Mouse (Mus musculus) stomach, embryonic 15.5 days (tissue): ENCODE measurements around the gene Wdfy2. TPM values are rescaled to one million over a fixed set of nuclear protein-coding genes. Genes with fewer than 3 reads are reported as not detected.

ENCODE experiments used
- ATAC-seq: fragments of 200-750 bp; cut with Nextera tagmentation; 2 replicates; pipeline ENCODE4 v1.8.0; 2017; ENCODE audit warnings: low read depth, moderate number of reproducible peaks, moderate TSS enrichment; ENCODE audit not compliant: insufficient read depth, low FRiP score
- H3K27ac ChIP-seq: fragments of 300-500 bp; sonication (generic); 2 replicates; pipeline ENCODE4 v1.5.1; 2015; ENCODE audit warnings: mild to moderate bottlenecking, inconsistent platforms
- H3K27me3 ChIP-seq: fragments of 300-500 bp; sonication (generic); replicated peaks from 2 replicates; pipeline ENCODE4 v1.6.1; 2015; ENCODE audit warnings: inconsistent platforms
- H3K36me3 ChIP-seq: fragments of 300-500 bp; sonication (generic); 2 replicates; pipeline ENCODE4 v1.6.1; 2015; ENCODE audit warnings: inconsistent platforms
- H3K4me1 ChIP-seq: fragments of 300-500 bp; sonication (generic); 2 replicates; pipeline ENCODE4 v1.6.1; 2015; ENCODE audit warnings: inconsistent platforms
- H3K4me2 ChIP-seq: fragments of 300-500 bp; sonication (generic); 2 replicates; pipeline ENCODE4 v1.6.1; 2015; ENCODE audit warnings: mild to moderate bottlenecking, inconsistent platforms
- H3K4me3 ChIP-seq: fragments of 300-500 bp; sonication (generic); replicated peaks from 2 replicates; pipeline ENCODE4 v1.5.1; 2015; ENCODE audit warnings: inconsistent platforms
- H3K9ac ChIP-seq: fragments of 300-500 bp; sonication (generic); 2 replicates; pipeline ENCODE4 v1.6.1; 2015; ENCODE audit warnings: inconsistent platforms
- H3K9me3 ChIP-seq: fragments of 300-500 bp; sonication (generic); 2 replicates; pipeline ENCODE4 v1.6.1; 2016; ENCODE audit warnings: inconsistent platforms
- WGBS: fragments of 180-500 bp; shearing (Covaris S2); methylation state at CpG from one replicate; pipeline ENCODE4 v1.1.7; 2015; 5-methylcytosine and 5-hydroxymethylcytosine counted together
- polyA plus RNA-seq: library from polyadenylated mRNA; unstranded; fragments of >200 nt; fragmentation: Nextera tagmentation; extraction: Ambion mirVana; gene quantifications from 2 replicates; pipeline ENCODE4 v1.2.1, GENCODE M21; 2015

Wdfy2 gene
- polyA plus RNA-seq = 5.0 and 5.3 TPM in 2 replicates

- no peaks in the 10 kb centered on the region for H3K9me3 ChIP-seq
- under 1% methylated on average over 49 of the region's 49 CpGs for WGBS
- H3K4me2 ChIP-seq = peak within 1 kb of the TSS; percentile 71
- no peaks in the 10 kb centered on the region for H3K27me3 ChIP-seq
- H3K4me3 ChIP-seq = peak within 1 kb of the TSS; percentile 79
- ATAC-seq = peak; percentile 16; the same call in 1 of the 2 replicates
- H3K9ac ChIP-seq = peak within 1 kb of the TSS; percentile 63
- peak within 1 kb of the TSS; percentile 68 for H3K27ac ChIP-seq
- no peaks in the 10 kb centered on the region for H3K4me1 ChIP-seq
- H3K36me3 ChIP-seq = 0 out of 2 replicates have a peak, but pooled peaks cover 3% of the 10 kb centered on the region
Measured at GRCm38 (mm10) chr14:62837641-62838252, at the start of gene Wdfy2. Gene Wdfy2, plus strand, starts transcription at chr14:62837678.

DNA sequence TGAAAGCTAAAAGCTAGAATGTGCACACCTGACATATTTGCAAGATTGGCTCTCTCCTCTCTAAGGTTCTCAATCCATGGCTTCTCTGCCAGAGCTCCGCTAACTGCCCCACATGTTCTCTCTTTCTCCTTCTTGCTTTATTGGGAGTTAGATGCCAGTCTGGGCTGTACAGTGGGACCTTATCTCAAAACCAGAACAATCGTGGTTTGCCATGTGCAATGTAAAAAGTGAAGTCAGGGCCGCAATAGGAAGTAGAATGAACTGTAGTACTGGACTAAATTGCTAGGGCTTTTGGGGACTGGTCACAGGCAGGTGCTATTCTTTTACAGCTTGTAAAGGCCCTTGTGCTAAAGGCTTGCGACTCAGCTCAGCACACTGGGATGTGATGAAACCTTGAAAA lies 48.2 kb upstream of the Wdfy2 start:
- no peaks in the 10 kb centered on the region for H3K4me1 ChIP-seq
- H3K9ac ChIP-seq = no peak overlapping the region
- ATAC-seq = no peak
- no peaks in the 10 kb centered on the region for H3K27me3 ChIP-seq
- no peak overlapping the region for H3K27ac ChIP-seq
- no peaks in the 10 kb centered on the region for H3K9me3 ChIP-seq
- no peak overlapping the region for H3K4me2 ChIP-seq
- 72% methylated on average over 4 of the region's 4 CpGs for WGBS
- H3K4me3 ChIP-seq = no peak overlapping the region
- H3K36me3 ChIP-seq = no peaks in the 10 kb centered on the region

GRCm38 (mm10) chr14:62795719-62796118 lies 41.8 kb upstream of the Wdfy2 start:
- ATAC-seq = no peak
- H3K27me3 ChIP-seq = no peaks in the 10 kb centered on the region
- H3K36me3 ChIP-seq = no peaks in the 10 kb centered on the region

DNA sequence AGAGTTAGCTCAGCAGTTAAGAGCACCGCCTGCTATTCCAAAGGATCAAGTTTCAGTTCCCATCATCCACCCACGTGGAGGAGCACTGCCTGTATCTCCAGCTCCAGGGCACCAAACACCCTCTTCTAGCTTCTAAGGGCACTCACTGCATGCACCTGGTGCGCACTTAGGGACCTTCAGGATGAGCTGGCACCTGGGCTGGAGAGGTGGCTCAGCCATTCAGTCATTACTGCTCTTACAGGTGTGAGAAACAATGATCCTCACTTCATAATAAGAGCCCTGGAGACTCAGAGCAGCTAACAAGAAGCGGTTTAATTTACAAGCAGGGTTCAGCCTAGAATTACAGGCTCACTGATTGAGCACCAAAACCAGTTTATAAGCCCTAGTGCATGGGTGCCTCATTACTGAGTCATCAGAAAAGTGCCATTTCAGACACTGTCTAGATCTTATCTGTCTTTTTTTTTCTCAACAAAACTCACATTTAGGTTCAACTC lies 38.8 kb upstream of the Wdfy2 start:
- H3K27ac ChIP-seq = no peak overlapping the region
- H3K4me2 ChIP-seq = peak overlapping the region; percentile 40
- ATAC-seq = no peak
- no peaks in the 10 kb centered on the region for H3K4me1 ChIP-seq
- no peak overlapping the region for H3K9ac ChIP-seq
- no peaks in the 10 kb centered on the region for H3K27me3 ChIP-seq
- no peaks in the 10 kb centered on the region for H3K36me3 ChIP-seq
- 5% methylated on average over 4 of the region's 4 CpGs for WGBS
- H3K4me3 ChIP-seq = no peak overlapping the region; the same call in 1 of the 2 replicates
- no peaks in the 10 kb centered on the region for H3K9me3 ChIP-seq

More at GRCm38 (mm10) chr14:62795719-62796118, 41.8 kb upstream of the Wdfy2 start:
- no peak overlapping the region for H3K4me3 ChIP-seq
- H3K4me1 ChIP-seq = no peaks in the 10 kb centered on the region
- no peak overlapping the region for H3K27ac ChIP-seq
- H3K4me2 ChIP-seq = no peak overlapping the region
- no peaks in the 10 kb centered on the region for H3K9me3 ChIP-seq
- no peak overlapping the region for H3K9ac ChIP-seq
- 45% methylated on average over 7 of the region's 7 CpGs for WGBS

GRCm38 (mm10) chr14:62800791-62801190 lies 36.7 kb upstream of the Wdfy2 start:
- H3K9ac ChIP-seq = no peak overlapping the region
- H3K4me1 ChIP-seq = no peaks in the 10 kb centered on the region
- no peaks in the 10 kb centered on the region for H3K9me3 ChIP-seq
- no peak overlapping the region for H3K4me3 ChIP-seq
- 74% methylated on average over 3 of the region's 3 CpGs for WGBS
- ATAC-seq = no peak
- H3K36me3 ChIP-seq = no peaks in the 10 kb centered on the region
- H3K4me2 ChIP-seq = no peak overlapping the region
- no peaks in the 10 kb centered on the region for H3K27me3 ChIP-seq
- H3K27ac ChIP-seq = no peak overlapping the region

DNA sequence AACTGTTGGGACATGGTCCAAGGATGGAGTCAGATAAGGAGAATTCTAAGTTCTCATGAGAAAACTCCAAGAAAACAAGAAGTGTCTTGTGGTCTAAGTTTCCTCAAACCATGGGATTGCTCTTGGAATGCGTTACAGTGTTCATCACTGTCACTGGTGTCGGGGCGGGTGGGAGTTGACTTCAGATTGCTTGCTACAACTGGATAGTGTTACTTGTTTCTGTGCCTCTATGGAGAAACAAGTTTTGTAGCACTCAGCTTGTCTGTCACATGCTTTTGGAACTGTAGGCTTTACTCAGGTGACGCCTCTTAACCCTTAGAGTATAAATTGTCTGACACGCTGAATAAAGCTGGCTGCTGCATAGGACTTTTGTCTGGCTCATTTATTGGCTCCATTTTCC lies 34.3 kb upstream of the Wdfy2 start:
- no peak for ATAC-seq
- H3K36me3 ChIP-seq = no peaks in the 10 kb centered on the region
- H3K9me3 ChIP-seq = no peaks in the 10 kb centered on the region
- no peaks in the 10 kb centered on the region for H3K4me1 ChIP-seq
- no peak overlapping the region for H3K27ac ChIP-seq
- WGBS = 51% methylated on average over 5 of the region's 5 CpGs
- no peak overlapping the region for H3K4me2 ChIP-seq
- no peak overlapping the region for H3K4me3 ChIP-seq
- H3K9ac ChIP-seq = no peak overlapping the region
- no peaks in the 10 kb centered on the region for H3K27me3 ChIP-seq

DNA sequence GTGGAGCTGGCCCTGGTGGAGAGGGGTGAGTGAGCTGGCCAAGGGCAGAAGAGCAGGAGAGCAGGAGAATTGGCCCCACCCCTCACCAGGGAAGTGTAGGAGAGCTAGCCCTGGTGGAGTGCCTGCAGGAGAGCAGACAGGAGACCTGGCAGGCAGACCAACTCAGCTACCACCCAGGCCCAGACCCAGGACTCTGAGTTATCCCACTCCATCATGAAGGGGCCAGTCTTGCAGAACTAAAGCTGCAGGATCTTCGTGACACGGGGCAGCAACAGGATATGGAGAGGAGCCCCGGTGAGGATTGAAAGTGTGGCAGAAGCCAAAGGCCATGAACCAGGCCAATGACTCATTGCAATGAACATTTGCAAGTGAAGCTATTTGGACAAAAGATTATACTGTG lies 30.6 kb upstream of the Wdfy2 start:
- Histone ChIP-seq H3K9ac (no peak overlapping the region), H3K36me3 (no peaks in the 10 kb centered on the region), H3K9me3 (no peaks in the 10 kb centered on the region), H3K27ac (no peak overlapping the region), H3K4me2 (no peak overlapping the region), H3K27me3 (no peaks in the 10 kb centered on the region), H3K4me3 (no peak overlapping the region), H3K4me1 (no peaks in the 10 kb centered on the region)
- WGBS = 42% methylated on average over 3 of the region's 3 CpGs
- no peak for ATAC-seq

DNA sequence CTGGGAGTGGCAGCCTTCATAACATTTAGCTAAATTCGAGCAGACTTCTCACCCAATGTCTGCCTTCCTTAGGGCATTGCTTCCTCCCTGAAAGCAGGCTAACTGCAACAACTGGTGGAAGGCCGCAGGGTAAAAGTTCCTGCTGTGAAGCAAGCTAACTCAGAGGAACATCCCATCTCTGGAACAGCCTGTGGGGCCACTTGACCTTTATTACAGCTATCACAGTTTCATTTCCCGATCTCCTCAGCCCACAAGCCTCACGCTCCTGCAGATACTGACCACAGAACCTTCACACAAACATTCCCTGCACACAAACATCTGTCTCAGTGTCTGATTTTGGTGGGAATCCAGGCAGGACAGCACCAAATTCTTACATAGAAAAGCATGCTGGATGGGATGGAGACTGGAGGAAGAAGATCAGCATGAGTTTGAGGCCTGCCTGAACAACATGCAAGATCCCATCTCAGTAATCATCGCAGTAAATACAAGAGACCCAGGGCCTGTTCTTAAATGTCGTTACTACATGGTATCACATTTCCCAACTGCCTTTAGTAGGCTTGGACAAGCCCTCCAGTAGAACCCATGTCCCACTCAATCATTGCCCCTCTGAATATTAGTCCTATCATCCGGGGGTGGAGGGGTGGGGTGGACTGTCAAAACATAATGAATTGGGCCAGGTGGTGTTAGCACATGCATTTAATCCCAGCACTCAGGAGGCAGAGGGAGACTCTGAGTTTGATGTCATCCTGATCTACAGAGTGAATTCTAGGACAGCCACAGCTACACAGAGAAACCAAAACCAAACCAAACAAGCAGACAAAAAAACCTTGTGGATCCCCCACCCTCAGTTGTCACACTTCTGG lies 28.6 kb upstream of the Wdfy2 start:
- H3K27ac ChIP-seq = no peak overlapping the region
- ATAC-seq = no peak
- no peak overlapping the region for H3K4me2 ChIP-seq
- H3K4me3 ChIP-seq = no peak overlapping the region
- no peak overlapping the region for H3K9ac ChIP-seq
- no peaks in the 10 kb centered on the region for H3K4me1 ChIP-seq
- H3K27me3 ChIP-seq = no peaks in the 10 kb centered on the region
- WGBS = 49% methylated on average over 7 of the region's 7 CpGs
- no peaks in the 10 kb centered on the region for H3K9me3 ChIP-seq
- H3K36me3 ChIP-seq = no peaks in the 10 kb centered on the region

GRCm38 (mm10) chr14:62812765-62813164 lies 24.7 kb upstream of the Wdfy2 start:
- Histone ChIP-seq H3K4me1 (no peaks in the 10 kb centered on the region), H3K4me3 (no peak overlapping the region), H3K27me3 (no peaks in the 10 kb centered on the region), H3K4me2 (no peak overlapping the region), H3K9me3 (no peaks in the 10 kb centered on the region), H3K9ac (no peak overlapping the region), H3K36me3 (no peaks in the 10 kb centered on the region), H3K27ac (no peak overlapping the region)
- 35% methylated on average over 5 of the region's 5 CpGs for WGBS
- ATAC-seq = no peak

GRCm38 (mm10) chr14:62814567-62814966 lies 22.9 kb upstream of the Wdfy2 start:
- no peak overlapping the region for H3K27ac ChIP-seq
- no peaks in the 10 kb centered on the region for H3K27me3 ChIP-seq
- H3K4me2 ChIP-seq = no peak overlapping the region
- H3K36me3 ChIP-seq = no peaks in the 10 kb centered on the region
- WGBS = 60% methylated on average over 6 of the region's 6 CpGs
- H3K9ac ChIP-seq = no peak overlapping the region
- no peak overlapping the region for H3K4me3 ChIP-seq
- ATAC-seq = no peak
- H3K4me1 ChIP-seq = no peaks in the 10 kb centered on the region
- H3K9me3 ChIP-seq = no peaks in the 10 kb centered on the region

GRCm38 (mm10) chr14:62816827-62817226 lies 20.7 kb upstream of the Wdfy2 start:
- H3K36me3 ChIP-seq = no peaks in the 10 kb centered on the region
- 76% methylated on average over 4 of the region's 4 CpGs for WGBS
- ATAC-seq = no peak

More at GRCm38 (mm10) chr14:62816827-62817226, 20.7 kb upstream of the Wdfy2 start:
- Histone ChIP-seq H3K4me2 (no peak overlapping the region), H3K4me3 (no peak overlapping the region), H3K9me3 (no peaks in the 10 kb centered on the region), H3K4me1 (no peaks in the 10 kb centered on the region), H3K27me3 (no peaks in the 10 kb centered on the region), H3K9ac (no peak overlapping the region), H3K27ac (no peak overlapping the region)
